Mouse (Mus musculus): ENCODE data around the gene Gbp3. TPM values are rescaled to one million over a fixed set of nuclear protein-coding genes. Genes with fewer than 3 reads are reported as not detected.

The Gbp3 gene
- polyA plus RNA-seq, 1 experiment, result 13.8 TPM

DNA sequence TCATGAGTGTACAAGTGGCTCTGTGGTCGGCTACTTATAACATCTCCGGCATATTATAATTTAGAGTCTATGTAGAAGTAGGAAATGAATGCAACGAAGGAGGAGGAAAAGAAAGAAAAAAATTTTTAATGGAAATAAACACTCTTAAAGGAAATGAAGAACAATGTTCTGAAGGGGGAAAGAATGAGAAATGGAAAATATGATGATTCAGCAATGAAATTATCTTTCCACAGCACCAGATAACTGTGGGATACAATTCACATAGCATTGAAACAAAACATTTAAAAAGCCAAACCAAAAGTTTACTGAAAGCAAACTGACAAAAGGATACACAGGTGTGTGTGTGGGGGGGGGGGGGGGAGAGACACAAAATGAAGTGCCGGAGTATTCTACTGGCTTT lies 23.2 kb downstream of the Gbp3 start:
- WGBS, result 86% methylated on average over 4 of the region's 4 CpGs

DNA sequence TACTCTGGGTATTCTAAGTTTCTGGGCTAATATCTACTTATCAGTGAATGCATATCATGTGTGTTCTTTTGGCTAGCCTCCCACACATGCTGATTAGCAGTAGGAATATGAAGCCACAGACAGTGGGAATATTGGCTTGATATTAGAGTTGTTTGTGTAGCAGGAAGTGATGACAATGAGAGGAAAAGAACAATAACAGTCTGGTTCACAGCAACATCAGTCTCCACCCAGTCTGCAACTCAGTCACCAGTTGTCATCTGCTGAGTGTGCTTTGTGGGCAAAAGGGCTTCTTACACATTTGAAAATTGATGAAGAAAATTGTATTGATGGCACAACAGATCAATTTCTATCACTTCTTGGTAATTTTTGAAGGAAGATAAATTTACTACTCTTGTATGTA lies 27.6 kb downstream of the Gbp3 start:
- DNase-seq (ENCODE audit: low read depth, low spot score), result no peak

More for the DNA sequence above, 23.2 kb downstream of the Gbp3 start:
- DNase-seq (ENCODE audit: low read depth, low spot score), result no peak

DNA sequence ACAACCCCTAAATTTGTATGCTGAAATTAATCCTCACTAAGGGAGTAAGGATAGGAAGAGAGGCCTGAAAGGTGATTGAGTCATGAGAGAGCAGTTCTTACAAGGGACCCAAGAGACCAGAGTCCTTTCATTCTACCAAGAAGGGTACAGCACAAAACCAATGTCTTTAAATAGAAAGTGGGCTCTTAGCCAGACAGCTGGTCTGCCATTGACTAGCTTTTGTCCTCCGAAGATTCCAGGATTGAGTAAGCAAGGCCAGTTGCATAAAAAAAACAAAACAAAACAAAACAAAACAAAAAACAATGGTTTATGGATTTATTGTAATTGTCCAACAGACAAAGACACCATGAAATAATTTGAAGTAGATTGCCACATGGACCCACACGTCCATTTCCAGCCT lies 29.1 kb downstream of the Gbp3 start:
- no peak for DNase-seq (ENCODE audit: low read depth, low spot score)
- WGBS, result 51% methylated on average over 2 of the region's 2 CpGs

DNA sequence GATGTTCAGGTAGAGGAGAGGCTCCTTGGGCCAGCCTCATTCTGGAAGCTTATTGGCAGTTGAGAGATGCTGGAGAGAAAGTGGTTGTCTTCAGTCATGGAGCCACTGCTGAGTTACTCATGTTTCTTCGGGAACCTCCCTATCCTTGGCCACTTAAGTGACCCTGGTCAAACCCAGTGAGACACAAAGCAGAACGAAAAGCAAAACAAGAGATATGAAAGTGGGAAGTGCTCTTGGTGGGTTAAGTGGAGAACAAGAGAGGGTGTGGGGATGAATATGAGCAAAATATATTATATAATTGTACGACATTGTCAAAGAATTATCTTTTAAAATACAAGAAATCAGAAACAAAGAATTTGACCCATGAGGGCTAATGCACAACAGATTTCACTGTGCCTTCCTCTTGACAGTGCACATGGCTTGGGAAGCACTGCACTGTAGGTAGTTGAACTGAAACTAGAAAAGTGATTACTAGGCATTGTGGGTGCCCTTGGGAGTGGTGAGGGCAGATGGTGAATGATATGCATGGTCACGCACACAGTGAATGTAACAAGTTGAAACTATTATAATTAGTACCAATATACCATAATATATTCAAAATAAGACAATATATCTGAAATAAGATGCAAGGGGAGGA lies 30.7 kb downstream of the Gbp3 start:
- DNase-seq (ENCODE audit: low read depth, low spot score), result no peak
- WGBS, result 78% methylated on average over 4 of the region's 4 CpGs

DNA sequence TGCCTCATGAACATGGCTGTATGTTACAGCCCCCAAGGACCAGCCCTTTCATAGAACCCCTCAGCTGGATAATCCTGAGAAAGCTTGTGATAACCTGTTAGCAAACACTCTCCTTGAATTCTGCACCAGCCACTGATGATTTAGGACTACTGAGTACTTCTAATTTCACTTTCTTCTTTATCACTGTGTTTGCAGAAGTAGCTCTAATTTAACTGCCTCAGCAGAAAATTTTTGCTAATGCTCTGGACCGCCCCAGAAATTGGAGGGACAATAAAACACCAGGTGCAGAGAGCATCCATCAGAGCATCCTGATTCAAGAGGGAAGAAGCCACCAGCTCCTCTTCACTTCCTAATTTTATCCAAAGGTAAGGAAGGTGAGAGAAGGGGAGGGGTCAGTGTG lies 34.7 kb downstream of the Gbp3 start, which contains the start of gene Gbp2b:
Gbp2b (plus strand) TSS at position 301 of the 400 bp plus-strand sequence.
- DNase-seq (ENCODE audit: low read depth, low spot score), result no peak
- WGBS, result 51% methylated on average over 1 of the region's 1 CpGs

DNA sequence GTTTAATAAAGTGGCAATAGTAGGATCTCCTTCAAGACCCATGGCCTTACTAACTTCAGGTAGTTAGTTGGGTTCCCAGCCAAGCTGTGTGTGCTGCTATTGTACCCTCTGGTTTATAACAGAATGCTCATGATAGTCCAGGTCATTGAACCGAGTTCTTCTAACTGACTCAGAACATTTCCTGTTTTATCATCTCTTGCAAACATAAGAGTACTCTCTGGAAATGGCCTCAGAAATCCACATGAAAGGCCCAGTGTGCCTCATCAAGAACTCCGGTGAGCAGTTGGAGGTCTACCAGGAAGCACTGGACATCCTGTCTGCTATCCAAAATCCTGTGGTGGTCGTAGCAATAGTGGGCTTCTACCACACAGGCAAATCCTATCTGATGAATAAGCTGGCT lies 38.1 kb downstream of the Gbp3 start:
- no peak for DNase-seq (ENCODE audit: low read depth, low spot score)
- WGBS, result 60% methylated on average over 3 of the region's 3 CpGs

DNA sequence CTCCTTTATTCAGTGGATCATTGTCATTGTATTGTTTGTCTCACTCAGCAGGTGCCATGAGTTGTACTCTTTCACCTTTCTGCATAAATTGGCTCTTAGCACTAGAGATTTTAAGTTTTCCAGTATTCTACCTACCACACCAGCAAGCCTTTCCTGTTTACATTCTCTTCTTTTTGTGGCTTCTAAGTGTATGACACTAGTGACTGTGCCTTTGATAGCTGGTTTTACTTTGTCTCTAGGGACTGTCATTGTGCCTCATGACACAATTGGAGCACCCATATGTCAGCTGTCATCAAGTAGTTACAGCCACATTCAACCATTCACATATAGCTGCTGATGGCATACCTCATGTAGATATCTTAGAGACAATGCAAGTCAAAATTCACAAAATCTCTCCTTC lies 41.8 kb downstream of the Gbp3 start:
- no peak for DNase-seq (ENCODE audit: low read depth, low spot score)

DNA sequence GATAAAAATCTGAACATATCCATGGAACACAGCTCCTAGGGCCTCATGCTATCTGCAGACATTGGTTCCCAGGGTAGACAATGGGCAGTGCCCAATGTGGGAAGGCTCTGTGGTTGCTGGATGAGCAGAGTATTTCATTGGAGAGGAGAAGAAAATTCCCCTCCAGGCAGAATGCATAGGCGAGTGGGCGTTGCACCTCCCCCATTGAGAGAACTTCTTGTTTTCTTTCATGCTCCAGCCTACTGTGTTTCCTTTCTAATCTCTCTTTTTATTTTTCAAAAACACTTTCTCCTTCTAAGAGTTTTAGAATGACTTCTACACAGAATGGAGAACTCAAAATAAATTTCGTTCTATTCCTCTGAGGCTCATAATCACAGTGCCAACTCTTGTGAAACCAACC lies 58.8 kb downstream of the Gbp3 start:
- DNase-seq (ENCODE audit: low read depth, low spot score), result no peak
- WGBS, result 89% methylated on average over 3 of the region's 3 CpGs

DNA sequence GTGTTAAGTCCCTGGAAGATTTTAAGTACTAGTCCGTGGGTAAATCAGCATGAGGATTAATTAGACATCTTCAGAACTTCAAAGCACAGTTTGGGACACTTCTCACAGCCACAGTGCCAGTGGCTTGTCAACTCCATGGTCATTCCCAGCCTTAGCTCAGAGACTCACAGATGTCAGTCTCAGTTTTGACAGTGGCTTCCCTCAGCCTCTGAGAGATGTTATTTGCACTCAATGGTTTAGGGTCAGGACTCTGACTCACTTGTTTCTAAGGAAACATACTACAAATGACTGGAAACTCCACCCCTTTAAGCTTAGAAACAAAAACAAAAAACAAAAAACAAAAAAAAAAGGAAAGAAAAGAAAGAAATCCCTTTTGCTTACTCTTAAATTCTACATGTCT lies 59.8 kb downstream of the Gbp3 start:
- DNase-seq (ENCODE audit: low read depth, low spot score), result no peak
- 47% methylated on average over 1 of the region's 1 CpGs for WGBS

DNA sequence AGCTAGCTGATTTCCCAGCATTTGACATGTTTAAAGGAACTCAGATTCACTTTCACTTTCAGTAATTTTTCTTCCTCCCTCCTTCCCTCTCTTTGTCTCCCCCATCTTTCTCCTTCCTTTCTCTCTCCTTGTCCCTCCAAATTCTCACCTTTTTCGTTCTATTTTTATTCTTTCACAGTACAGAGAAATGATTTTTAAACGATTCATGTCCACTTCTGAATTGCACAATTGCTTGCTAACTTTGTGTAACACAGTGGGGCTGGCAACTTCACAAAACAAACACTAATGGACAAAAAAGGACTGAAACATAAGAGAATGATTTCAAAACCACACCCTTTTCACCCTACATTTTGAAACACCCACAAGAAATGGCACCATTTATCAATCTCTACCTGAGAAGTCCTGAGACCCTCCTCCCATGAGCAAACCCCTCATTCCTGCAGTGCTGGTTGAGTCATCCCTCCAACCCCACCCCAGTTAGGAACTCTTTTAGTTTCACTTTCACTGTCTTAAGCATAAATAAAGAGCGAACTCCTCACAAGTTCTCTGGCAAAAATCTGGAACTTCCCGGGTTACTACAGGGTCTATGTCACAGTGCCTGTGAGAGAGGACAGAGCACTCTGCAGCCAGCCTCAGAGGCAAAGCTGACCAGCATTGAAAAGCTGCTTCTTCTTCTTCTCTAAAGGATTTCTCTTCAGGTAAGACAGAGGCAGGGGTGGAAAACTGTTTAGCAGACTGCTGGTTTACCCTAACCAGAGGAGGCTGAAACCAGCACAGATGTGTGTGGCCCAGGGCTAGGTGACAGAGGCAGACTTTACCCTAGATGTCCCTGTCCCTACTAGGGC lies 60.5 kb downstream of the Gbp3 start, which contains the start of gene Gbp2:
Gbp2 (plus strand) TSS at position 492 of the 845 bp plus-strand sequence.
- 3% methylated on average over 4 of the region's 4 CpGs for WGBS
- no peak for DNase-seq (ENCODE audit: low read depth, low spot score)

DNA sequence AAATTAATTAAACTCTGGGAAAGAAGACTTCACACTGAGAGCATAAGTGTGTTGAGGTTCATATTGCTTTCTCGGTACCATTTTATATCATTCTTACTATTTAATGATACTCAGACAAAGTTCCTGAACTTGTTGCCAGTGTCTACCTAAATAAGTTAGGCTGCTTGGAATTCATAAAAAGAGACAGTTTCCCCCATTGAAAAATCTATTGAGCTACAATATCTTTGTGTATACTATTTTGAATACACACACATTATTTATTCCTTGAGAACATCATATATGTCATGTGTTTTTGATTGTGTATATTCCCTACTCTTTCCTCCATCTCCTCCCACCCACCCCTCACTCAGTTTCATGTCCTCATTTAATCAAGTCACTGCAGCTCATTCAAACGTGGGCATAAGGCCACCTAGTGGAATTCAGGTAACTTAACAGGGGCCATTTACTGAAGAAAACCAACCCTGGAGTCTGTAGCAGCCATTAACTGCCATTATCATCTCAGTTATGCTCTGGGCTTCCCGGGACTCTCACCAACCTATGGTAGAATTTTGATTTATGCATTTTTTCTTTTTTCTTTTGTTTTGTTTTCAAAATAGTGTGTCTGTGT lies 61.2 kb downstream of the Gbp3 start:
- no peak for DNase-seq (ENCODE audit: low read depth, low spot score)
- 38% methylated on average over 3 of the region's 3 CpGs for WGBS

Other genes starting within 250 kb of the Gbp3 start
- 30.8 and 74.7 TPM in 2 replicates for gene Pdlim5, start 164.3 kb upstream of the Gbp3 start, polyA plus RNA-seq (2012; rRNA removed)
- gene Gbp5, start 66.0 kb upstream of the Gbp3 start, polyA plus RNA-seq (2012; rRNA removed), result 1.8 and 3.1 TPM in 2 replicates
- gene Gbp7, start 29.7 kb upstream of the Gbp3 start, polyA plus RNA-seq (2012; rRNA removed), result 1.3 and 3.7 TPM in 2 replicates
- 2.7 and 3.9 TPM in 2 replicates for gene Gbp2b, start 34.8 kb downstream of the Gbp3 start, polyA plus RNA-seq (2012; rRNA removed)
- gene Gbp2, start 60.6 kb downstream of the Gbp3 start, polyA plus RNA-seq (2012; rRNA removed), result 19.6 and 19.8 TPM in 2 replicates
- gene Kyat3, start 141.0 kb downstream of the Gbp3 start, polyA plus RNA-seq (2012; rRNA removed), result 2.0 and 2.2 TPM in 2 replicates
- 32.7 and 43.3 TPM in 2 replicates for gene Gtf2b, start 205.0 kb downstream of the Gbp3 start, polyA plus RNA-seq (2012; rRNA removed)

Data from large intestine, adult 2 months (tissue).